Mouse (Mus musculus): ENCODE measurements at regions not wholly inside any gene's neighbourhood (a gene's known extent, or its start where the extent isn't known, plus 50 kb on each side); places are given as distances from the start of the nearest gene placed in this dataset.

- no peak for TF ChIP-seq POLR2A (IDR thresholded peaks at IDR 0.05; ENCODE audit: insufficient read depth, low read depth, low read length)
- TF ChIP-seq CTCF (IDR thresholded peaks at IDR 0.05; ENCODE audit: insufficient read depth, low read depth, low read length) = no peak
These were observed 88.8 kb upstream of the Tlk1 start for GRCm38 (mm10) chr2:70914372-70914771.

Data from olfactory bulb, adult 2 months (tissue).